Mouse (Mus musculus): ENCODE measurements around the gene Kcnd3. TPM values are rescaled to one million over a fixed set of nuclear protein-coding genes. Genes with fewer than 3 reads are reported as not detected.
A peak's percentile ranks its signal among the peaks of the same experiment; 100 is the strongest.

The Kcnd3 gene
- polyA plus RNA-seq, 1 experiment from 2014 or later, result 8.4 TPM

DNA sequence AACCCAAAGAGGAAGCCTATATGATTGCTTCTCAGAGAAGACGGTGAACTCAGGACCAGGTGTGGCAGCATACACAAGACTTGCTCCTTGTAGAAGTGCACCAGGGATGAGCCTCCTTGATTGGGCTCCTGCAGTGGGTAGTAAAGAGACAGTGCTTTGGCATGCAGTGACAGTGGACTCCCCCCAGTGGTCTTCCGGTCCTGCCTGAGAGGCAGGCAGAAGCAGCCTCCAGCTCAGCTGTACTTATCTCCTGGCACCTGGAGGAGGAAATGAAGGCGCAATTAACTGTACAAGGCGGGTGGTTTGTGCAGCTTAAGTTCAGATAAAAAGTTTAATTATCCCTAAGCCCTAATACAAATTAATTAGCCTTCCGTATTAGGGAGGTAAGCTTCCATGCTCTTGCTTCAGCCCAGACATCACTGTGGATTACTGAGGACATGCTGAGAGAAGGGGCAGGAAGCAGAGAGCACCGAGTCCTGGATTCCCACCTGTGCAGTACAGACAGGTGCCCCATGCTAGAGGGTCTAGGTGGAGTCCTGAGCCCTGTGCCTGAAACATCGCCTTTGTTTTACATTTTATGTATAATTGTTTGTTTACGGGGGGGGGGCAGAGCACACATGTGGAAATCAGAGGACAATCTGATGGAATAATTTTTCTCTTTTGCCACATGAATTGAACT is 196.9 kb downstream of the Kcnd3 start:
- Histone ChIP-seq H3K36me3 (no peaks in the 10 kb centered on the region), H3K27me3 (no peaks in the 10 kb centered on the region), H3K27ac (replicated peaks) (no peak overlapping the region), H3K9me3 (no peaks in the 10 kb centered on the region), H3K4me1 (no peaks in the 10 kb centered on the region), H3K9ac (replicated peaks) (no peak overlapping the region), H3K4me3 (no peak overlapping the region), H3K4me2 (replicated peaks) (no peak overlapping the region)
- ATAC-seq (replicated peaks), result no peak
- 51% methylated on average over 8 of the region's 8 CpGs for WGBS

DNA sequence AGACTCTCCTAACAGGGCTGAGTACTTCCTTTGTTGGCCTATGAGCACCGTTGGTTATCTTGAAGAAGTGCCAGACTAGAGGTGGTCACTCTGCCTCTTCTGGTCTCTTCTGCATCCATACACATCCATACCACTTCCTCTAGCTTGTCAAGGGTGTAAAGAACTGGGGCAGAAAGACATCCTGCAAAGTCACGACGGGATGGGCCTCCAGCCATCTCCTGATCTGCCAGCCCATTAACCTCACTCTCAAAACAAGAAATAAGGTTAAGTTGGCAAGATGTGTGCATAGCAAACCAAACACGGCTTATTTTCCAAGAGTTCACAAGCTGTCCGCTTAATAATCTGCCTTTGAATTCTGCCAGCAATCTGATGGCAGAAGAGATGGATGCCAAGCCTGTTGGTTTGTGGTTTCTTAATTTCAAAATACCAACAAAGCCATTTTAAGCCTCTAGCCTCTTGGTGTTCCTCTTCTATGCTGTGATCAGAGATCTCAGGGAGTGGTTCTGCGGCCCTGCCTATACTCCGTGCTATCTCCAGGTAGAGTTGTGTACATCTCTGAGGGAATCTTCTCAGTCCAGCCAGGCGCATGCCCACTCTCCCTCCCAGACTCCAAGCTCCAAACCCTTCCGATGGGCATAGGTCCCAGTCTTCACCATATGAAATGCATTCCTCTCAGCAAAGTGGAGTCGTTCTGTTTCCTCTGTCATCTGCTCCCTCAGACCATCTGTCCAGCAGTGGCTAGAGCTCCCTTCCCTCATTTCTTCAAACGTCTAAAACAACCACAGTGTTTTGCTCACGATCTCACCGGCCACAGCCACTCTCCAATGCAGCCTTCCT is 201.6 kb downstream of the Kcnd3 start:
- H3K9me3 ChIP-seq, result no peaks in the 10 kb centered on the region
- 76% methylated on average over 13 of the region's 13 CpGs for WGBS
- H3K27ac ChIP-seq (replicated peaks), result no peak overlapping the region
- H3K4me3 ChIP-seq, result no peak overlapping the region
- no peaks in the 10 kb centered on the region for H3K27me3 ChIP-seq
- no peak for ATAC-seq (replicated peaks)
- no peaks in the 10 kb centered on the region for H3K36me3 ChIP-seq
- H3K4me2 ChIP-seq (replicated peaks), result no peak overlapping the region
- no peak overlapping the region for H3K9ac ChIP-seq (replicated peaks)
- H3K4me1 ChIP-seq, result no peaks in the 10 kb centered on the region

DNA sequence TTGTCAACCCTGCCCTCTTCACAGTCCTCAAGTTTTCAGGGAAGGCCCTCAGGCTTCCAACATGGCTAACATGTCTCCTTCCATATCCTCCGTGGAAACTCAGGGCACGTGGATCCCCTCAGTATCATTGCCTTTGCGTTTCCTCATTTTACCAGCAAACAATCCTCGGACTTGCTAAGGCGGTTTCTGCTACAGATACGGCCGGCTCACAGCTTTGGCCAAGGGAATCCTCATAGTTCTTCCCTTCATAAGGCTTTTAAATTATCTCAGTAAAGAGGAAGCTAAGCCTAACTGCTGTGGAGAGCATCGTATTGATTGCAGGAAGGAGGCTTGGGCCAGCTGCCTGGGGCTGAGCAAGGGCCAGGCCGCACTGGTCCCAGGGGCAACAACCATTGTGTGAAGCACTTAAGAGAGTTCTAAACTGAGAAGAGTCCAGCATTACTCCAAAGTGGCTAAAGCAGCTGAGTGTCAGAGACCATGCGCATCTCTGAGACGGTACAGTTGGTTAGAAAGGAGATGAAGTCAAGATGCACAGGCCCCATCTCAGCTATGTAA is 203.0 kb downstream of the Kcnd3 start:
- Histone ChIP-seq H3K27ac (replicated peaks) (no peak overlapping the region), H3K9ac (replicated peaks) (no peak overlapping the region), H3K4me3 (no peak overlapping the region), H3K9me3 (no peaks in the 10 kb centered on the region), H3K36me3 (no peaks in the 10 kb centered on the region), H3K27me3 (no peaks in the 10 kb centered on the region), H3K4me1 (no peaks in the 10 kb centered on the region), H3K4me2 (replicated peaks) (no peak overlapping the region)
- ATAC-seq (replicated peaks), result no peak
- WGBS, result 93% methylated on average over 11 of the region's 11 CpGs

DNA sequence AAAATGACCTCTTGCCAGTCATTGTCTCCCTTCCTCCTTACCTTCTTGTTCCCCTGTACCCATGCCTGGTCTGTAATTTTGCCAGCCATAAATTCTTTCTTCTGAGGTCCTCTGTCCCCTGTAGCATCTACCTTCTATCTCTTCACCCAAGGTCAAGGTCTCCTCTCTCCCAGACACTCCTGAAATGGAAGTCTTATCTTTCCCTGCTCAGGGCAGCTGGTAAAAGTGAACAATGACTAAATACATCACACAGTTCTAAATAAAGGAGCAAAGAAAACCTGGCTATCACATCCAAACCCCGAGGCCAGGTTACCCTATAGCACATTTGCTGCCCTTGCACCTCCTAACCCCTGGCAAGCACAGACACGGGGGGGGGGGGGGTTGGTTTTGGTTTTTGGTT is 208.4 kb downstream of the Kcnd3 start:
- no peak overlapping the region for H3K27ac ChIP-seq (replicated peaks)
- no peaks in the 10 kb centered on the region for H3K4me1 ChIP-seq
- H3K9me3 ChIP-seq, result no peaks in the 10 kb centered on the region
- no peak for ATAC-seq (replicated peaks)
- no peak overlapping the region for H3K4me2 ChIP-seq (replicated peaks)
- no peaks in the 10 kb centered on the region; the same call in 1 of the 2 replicates for H3K36me3 ChIP-seq
- 69% methylated on average over 2 of the region's 2 CpGs for WGBS
- H3K4me3 ChIP-seq, result no peak overlapping the region
- H3K27me3 ChIP-seq, result no peaks in the 10 kb centered on the region
- no peak overlapping the region for H3K9ac ChIP-seq (replicated peaks)

DNA sequence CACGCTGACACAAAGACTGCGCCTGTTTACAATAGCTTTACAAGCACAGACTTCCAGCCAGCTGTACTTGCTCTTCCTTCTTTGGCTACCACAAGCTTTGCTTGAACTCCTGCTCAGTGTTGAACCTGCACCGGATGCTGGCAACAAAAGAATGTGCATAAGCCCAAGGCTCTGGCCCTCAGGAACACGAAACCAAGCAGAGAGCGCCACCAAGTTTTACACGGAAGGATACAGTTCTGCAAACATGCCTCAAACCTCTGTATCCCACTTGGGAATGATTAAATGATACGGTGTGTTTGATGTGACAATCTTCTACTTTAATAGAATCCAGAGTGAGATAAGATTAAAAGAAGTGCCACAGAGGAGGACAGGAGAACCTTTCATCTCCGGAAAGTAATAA is 210.9 kb downstream of the Kcnd3 start:
- Histone ChIP-seq H3K9ac (replicated peaks) (no peak overlapping the region), H3K27ac (replicated peaks) (no peak overlapping the region), H3K4me1 (no peaks in the 10 kb centered on the region), H3K27me3 (no peaks in the 10 kb centered on the region), H3K4me3 (no peak overlapping the region), H3K4me2 (replicated peaks) (no peak overlapping the region), H3K9me3 (no peaks in the 10 kb centered on the region), H3K36me3 (no peaks in the 10 kb centered on the region; the same call in 1 of the 2 replicates)
- ATAC-seq (replicated peaks), result no peak
- 85% methylated on average over 8 of the region's 8 CpGs for WGBS

DNA sequence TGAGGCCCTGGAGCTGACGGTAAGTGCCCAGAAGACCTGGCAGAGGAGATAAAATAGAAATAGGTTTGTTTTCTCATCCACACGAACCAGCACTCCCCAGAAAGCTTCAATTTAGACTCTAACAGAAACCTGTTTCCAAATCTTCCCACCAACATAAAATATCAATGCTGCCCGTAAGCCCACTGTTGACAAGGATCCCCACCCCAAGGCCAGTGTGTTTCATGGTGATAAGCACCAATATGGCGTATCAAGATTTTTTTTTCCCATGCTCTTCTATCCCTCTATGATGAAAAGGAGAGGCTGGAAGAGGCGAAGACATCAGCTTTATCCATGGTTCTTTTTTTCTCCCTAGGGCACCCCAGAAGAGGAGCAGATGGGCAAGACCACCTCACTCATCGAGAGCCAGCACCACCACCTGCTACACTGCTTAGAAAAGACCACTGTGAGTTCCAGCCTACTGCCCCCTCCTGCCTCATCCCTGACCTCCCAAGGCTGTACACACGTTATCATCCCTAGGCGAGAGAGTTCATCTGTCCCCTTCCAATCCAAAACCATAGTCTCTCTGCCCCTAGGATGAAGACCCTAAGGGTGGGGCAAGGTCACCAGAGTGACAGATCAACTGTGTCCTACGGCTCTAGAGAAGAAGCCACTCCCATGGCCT is 213.1 kb downstream of the Kcnd3 start:
- peaks cover 2% of the 10 kb centered on the region; the same call in 1 of the 2 replicates for H3K36me3 ChIP-seq
- no peak overlapping the region for H3K9ac ChIP-seq (replicated peaks)
- no peak overlapping the region for H3K4me2 ChIP-seq (replicated peaks)
- no peaks in the 10 kb centered on the region for H3K9me3 ChIP-seq
- H3K27ac ChIP-seq (replicated peaks), result no peak overlapping the region
- H3K4me1 ChIP-seq, result no peaks in the 10 kb centered on the region
- no peaks in the 10 kb centered on the region for H3K27me3 ChIP-seq
- no peak overlapping the region for H3K4me3 ChIP-seq
- 88% methylated on average over 9 of the region's 9 CpGs for WGBS
- no peak for ATAC-seq (replicated peaks)

DNA sequence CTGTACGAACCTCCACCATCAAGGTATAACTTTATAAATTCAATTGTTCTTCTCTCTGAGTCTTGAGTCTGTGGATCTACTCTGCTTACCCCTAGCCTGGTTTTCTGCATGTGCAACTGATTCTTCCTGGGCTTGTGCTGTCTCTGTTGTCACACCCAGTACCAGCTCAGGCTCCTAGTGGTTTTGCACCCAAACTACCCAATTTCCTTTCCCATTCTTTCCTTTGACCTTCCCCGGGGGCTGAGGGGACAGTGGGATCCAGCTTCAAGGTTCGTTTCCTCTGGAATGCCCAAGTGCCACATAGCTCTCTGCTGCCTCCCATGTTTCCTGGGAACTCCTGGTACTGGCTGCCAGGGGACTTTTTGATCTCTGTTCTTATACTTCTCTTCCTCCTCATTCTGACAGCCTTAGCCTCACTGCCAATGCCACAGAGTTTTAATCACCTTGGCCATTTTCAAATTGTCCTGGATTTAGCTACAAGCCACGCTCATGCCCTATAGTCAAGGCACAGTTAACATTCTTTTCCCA is 214.9 kb downstream of the Kcnd3 start:
- Histone ChIP-seq H3K36me3 (peaks cover 2% of the 10 kb centered on the region; the same call in 1 of the 2 replicates), H3K27ac (replicated peaks) (no peak overlapping the region), H3K9me3 (no peaks in the 10 kb centered on the region), H3K9ac (replicated peaks) (no peak overlapping the region), H3K27me3 (no peaks in the 10 kb centered on the region), H3K4me1 (no peaks in the 10 kb centered on the region), H3K4me2 (replicated peaks) (no peak overlapping the region), H3K4me3 (no peak overlapping the region)
- ATAC-seq (replicated peaks), result no peak
- 67% methylated on average over 4 of the region's 4 CpGs for WGBS

DNA sequence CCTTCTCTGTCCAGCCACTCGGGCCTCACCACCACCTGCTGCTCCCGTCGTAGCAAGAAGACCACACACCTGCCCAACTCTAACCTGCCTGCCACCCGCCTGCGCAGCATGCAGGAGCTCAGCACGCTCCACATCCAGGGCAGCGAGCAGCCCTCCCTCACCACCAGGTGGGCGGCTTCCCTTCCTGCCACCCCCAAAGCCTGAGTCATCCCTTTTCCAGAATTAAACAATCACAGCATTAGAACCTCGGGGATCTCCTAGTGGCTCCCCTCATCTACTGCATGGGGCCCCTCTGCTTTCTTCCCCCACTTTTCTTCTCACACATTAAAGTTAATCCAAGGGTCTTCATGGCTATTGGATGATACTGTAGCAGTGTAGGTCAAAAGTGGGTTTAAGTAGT is 216.0 kb downstream of the Kcnd3 start:
- Histone ChIP-seq H3K36me3 (peaks cover 2% of the 10 kb centered on the region; the same call in 1 of the 2 replicates), H3K4me3 (no peak overlapping the region), H3K27ac (replicated peaks) (no peak overlapping the region), H3K4me2 (replicated peaks) (no peak overlapping the region), H3K4me1 (no peaks in the 10 kb centered on the region), H3K9ac (replicated peaks) (no peak overlapping the region), H3K27me3 (no peaks in the 10 kb centered on the region), H3K9me3 (no peaks in the 10 kb centered on the region)
- ATAC-seq (replicated peaks), result no peak
- WGBS, result 47% methylated on average over 9 of the region's 9 CpGs

DNA sequence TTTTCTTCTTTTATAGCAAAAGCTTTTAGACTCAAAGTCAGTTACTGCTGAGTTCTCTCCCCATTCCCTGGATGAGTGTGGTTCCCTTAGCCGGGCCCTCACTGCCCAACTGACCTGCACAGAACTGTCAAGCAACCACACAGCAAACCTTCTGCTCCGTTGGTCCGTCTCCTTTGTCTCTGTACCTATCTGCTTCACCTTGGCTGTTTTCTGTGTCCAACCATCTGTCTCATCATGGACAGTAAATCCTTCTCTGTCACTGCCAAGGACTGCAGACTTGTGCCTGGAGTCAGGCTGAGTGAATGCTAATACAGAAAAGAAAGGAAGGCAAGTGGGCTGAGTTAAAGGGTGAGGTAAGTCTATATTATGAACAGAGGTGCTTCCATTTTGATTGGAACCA is 217.6 kb downstream of the Kcnd3 start:
- H3K9ac ChIP-seq (replicated peaks), result no peak overlapping the region
- no peak overlapping the region for H3K4me2 ChIP-seq (replicated peaks)
- no peak overlapping the region for H3K27ac ChIP-seq (replicated peaks)
- no peaks in the 10 kb centered on the region for H3K9me3 ChIP-seq
- no peaks in the 10 kb centered on the region for H3K4me1 ChIP-seq
- peaks cover 2% of the 10 kb centered on the region; the same call in 1 of the 2 replicates for H3K36me3 ChIP-seq
- H3K4me3 ChIP-seq, result no peak overlapping the region
- WGBS, result 92% methylated on average over 3 of the region's 3 CpGs
- no peaks in the 10 kb centered on the region for H3K27me3 ChIP-seq
- no peak for ATAC-seq (replicated peaks)

DNA sequence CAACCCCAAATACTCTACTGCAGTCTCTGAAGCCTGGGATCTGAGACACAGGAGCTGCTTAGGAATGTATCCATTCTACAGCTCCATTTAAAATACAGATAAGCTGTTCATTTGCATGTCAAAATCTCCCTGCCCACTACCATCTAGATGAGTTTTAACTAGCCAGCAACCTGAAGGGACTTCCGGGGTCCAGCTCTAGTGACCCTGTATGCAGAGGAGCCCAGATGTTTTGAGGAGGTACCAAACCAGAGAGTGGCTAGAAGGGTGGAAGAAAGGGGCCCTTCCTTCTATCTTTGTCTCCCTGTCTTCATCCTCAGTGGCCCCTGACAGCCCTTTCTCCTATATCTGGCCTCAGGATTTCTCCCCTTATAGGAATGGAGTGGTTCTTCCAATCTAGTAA is 218.7 kb downstream of the Kcnd3 start:
- 94% methylated on average over 1 of the region's 1 CpGs for WGBS
- H3K9me3 ChIP-seq, result no peaks in the 10 kb centered on the region
- no peak overlapping the region for H3K9ac ChIP-seq (replicated peaks)
- H3K4me3 ChIP-seq, result no peak overlapping the region
- no peak for ATAC-seq (replicated peaks)
- H3K36me3 ChIP-seq, result peaks cover 3% of the 10 kb centered on the region; the same call in 1 of the 2 replicates
- no peaks in the 10 kb centered on the region for H3K27me3 ChIP-seq
- no peak overlapping the region for H3K27ac ChIP-seq (replicated peaks)
- H3K4me1 ChIP-seq, result no peaks in the 10 kb centered on the region
- H3K4me2 ChIP-seq (replicated peaks), result no peak overlapping the region

DNA sequence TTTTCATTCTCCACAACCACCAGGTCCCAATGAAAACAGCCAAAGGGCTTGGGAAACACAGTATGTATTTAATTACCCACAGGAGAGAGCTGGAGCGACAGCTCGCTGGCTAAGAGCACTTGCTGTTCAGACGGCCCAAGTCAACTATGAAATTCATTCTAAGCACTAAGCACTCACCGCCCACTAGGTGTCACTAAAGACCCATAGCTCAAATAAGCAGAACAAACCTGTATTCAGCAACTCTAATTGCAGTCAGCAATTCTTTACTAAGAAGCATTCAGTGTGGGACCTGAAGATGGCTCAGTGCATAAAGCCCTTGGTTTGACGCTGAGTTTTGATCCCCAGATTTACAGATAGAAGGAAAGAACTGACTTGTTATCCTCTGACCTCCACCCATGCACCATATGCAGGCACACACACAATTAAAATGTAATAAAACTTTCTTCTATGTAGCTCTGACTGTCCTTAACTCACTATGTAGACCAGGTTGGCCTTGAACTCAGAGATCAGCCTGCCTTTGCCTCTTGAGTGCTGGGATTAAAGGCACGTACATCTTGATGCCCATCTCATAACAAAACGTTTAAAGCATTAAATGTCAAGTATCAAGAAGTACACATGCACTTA is 222.6 kb downstream of the Kcnd3 start:
- ATAC-seq (replicated peaks), result peak; percentile 87
- H3K4me3 ChIP-seq, result no peak overlapping the region
- H3K27ac ChIP-seq (replicated peaks), result no peak overlapping the region
- H3K4me1 ChIP-seq, result no peaks in the 10 kb centered on the region
- WGBS, result 20% methylated on average over 7 of the region's 7 CpGs
- H3K9me3 ChIP-seq, result no peaks in the 10 kb centered on the region
- H3K4me2 ChIP-seq (replicated peaks), result no peak overlapping the region
- H3K27me3 ChIP-seq, result no peaks in the 10 kb centered on the region
- H3K36me3 ChIP-seq, result peaks cover 31% of the 10 kb centered on the region
- H3K9ac ChIP-seq (replicated peaks), result no peak overlapping the region
